Mouse (Mus musculus): Measurements from ENCODE around the gene Phf8. TPM values are rescaled to one million over a fixed set of nuclear protein-coding genes. Genes with fewer than 3 reads are reported as not detected.
"Not testable (repeated sequence)": the region's sequence is repeated elsewhere in the genome, so short reads cannot be mapped to it uniquely, and the experiment has no call there.

Gene Phf8
- 21.3 and 23.1 TPM in 2 replicates for polyA plus RNA-seq (2016; fragmentation: Nextera tagmentation; extraction: Ambion mirVana)

- H3K27ac ChIP-seq: peak within 1 kb of the TSS; percentile 95
- H3K4me1 ChIP-seq (replicated peaks): peaks cover 4% of the 10 kb centered on the region; the same call in 1 of the 2 replicates
- peak within 1 kb of the TSS; percentile 63 for H3K4me3 ChIP-seq
- no peaks in the 10 kb centered on the region for H3K9me3 ChIP-seq
- 0 out of 2 replicates have a peak, but pooled peaks cover 5% of the 10 kb centered on the region for H3K36me3 ChIP-seq
- 17% methylated on average over 68 of the region's 68 CpGs for WGBS
- peaks cover 9% of the 10 kb centered on the region; the same call in 1 of the 2 replicates for H3K27me3 ChIP-seq (ENCODE audit: insufficient read depth, poor library complexity, severe bottlenecking)
- DNase-seq (ENCODE audit: low spot score): peak; percentile 91
Observed at GRCm38 (mm10) chrX:151520458-151521322, at the start of gene Phf8. Gene Phf8, plus strand, starts transcription at chrX:151520672.

GRCm38 (mm10) chrX:151488128-151488527, 32.3 kb upstream of the Phf8 start:
- no peak for DNase-seq (ENCODE audit: low spot score)
- Histone ChIP-seq H3K27me3 (ENCODE audit: insufficient read depth, poor library complexity, severe bottlenecking) (no peaks in the 10 kb centered on the region), H3K4me1 (replicated peaks) (no peaks in the 10 kb centered on the region), H3K9me3 (no peaks in the 10 kb centered on the region), H3K36me3 (no peaks in the 10 kb centered on the region), H3K4me3 (no peak overlapping the region), H3K27ac (no peak overlapping the region)
- WGBS: 87% methylated on average over 3 of the region's 3 CpGs

GRCm38 (mm10) chrX:151493269-151493668, 27.2 kb upstream of the Phf8 start:
- H3K4me1 ChIP-seq (replicated peaks); H3K4me3 ChIP-seq; H3K27me3 ChIP-seq (ENCODE audit: insufficient read depth, poor library complexity, severe bottlenecking); H3K27ac ChIP-seq; H3K9me3 ChIP-seq; DNase-seq (ENCODE audit: low spot score); H3K36me3 ChIP-seq: not testable (repeated sequence)
- 92% methylated on average over 4 of the region's 4 CpGs for WGBS

DNA sequence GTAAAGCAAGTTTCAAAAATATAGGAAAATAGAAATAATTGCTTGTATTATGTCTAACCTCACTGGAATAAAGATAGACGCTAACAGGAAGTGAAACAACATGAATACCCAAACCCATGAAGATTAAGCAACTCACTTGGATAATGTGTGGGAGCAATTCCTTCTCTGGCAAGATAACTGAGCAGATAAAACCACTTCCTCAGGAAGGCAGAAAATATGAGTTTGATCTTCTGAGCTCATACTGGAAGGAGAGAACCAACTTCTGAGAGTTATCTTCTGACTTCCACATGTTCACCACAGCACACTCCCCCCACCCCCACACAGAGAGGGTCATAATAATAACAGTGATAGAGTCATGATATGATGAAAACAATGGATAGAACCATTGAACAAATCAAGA, 23.9 kb upstream of the Phf8 start:
- no peak overlapping the region for H3K27ac ChIP-seq
- H3K9me3 ChIP-seq: no peaks in the 10 kb centered on the region
- H3K4me1 ChIP-seq (replicated peaks): no peaks in the 10 kb centered on the region
- WGBS: 88% methylated on average over 1 of the region's 1 CpGs
- no peaks in the 10 kb centered on the region for H3K27me3 ChIP-seq (ENCODE audit: insufficient read depth, poor library complexity, severe bottlenecking)
- H3K4me3 ChIP-seq: no peak overlapping the region
- no peaks in the 10 kb centered on the region for H3K36me3 ChIP-seq
- no peak for DNase-seq (ENCODE audit: low spot score)

GRCm38 (mm10) chrX:151508536-151508935, 11.9 kb upstream of the Phf8 start:
- Histone ChIP-seq H3K27me3 (ENCODE audit: insufficient read depth, poor library complexity, severe bottlenecking) (no peaks in the 10 kb centered on the region), H3K4me3 (no peak overlapping the region), H3K36me3 (no peaks in the 10 kb centered on the region), H3K9me3 (no peaks in the 10 kb centered on the region), H3K27ac (no peak overlapping the region), H3K4me1 (replicated peaks) (no peaks in the 10 kb centered on the region)
- DNase-seq (ENCODE audit: low spot score): no peak

DNA sequence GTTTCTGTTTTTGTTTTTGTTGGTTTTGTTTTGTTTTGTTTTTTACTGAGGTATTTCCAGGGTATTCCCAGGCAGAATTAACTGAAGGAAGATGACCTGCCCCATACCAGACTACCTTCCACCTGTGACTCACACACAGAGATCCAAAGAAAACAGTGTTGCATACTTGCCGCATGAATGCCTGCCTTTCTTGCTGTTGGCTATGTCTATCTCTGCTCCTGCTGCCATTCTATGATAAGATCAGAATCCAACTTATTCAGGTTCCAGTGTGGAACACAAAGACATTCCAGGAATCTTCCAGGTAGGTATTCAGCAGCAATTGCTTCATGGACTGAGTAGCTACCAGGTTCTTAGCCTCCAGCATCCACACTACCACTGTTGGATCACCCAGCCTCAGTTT, 10.6 kb upstream of the Phf8 start:
- Histone ChIP-seq H3K4me1 (replicated peaks) (no peaks in the 10 kb centered on the region), H3K4me3 (no peak overlapping the region), H3K27me3 (ENCODE audit: insufficient read depth, poor library complexity, severe bottlenecking) (0 out of 2 replicates have a peak, but pooled peaks cover 4% of the 10 kb centered on the region), H3K36me3 (no peaks in the 10 kb centered on the region), H3K27ac (no peak overlapping the region), H3K9me3 (no peaks in the 10 kb centered on the region)
- DNase-seq (ENCODE audit: low spot score): no peak
- 85% methylated on average over 1 of the region's 1 CpGs for WGBS

- no peak overlapping the region for H3K4me3 ChIP-seq
- no peak overlapping the region for H3K27ac ChIP-seq
- H3K27me3 ChIP-seq (ENCODE audit: insufficient read depth, poor library complexity, severe bottlenecking): peaks cover 8% of the 10 kb centered on the region; the same call in 1 of the 2 replicates
- H3K9me3 ChIP-seq: no peaks in the 10 kb centered on the region
- no peaks in the 10 kb centered on the region for H3K4me1 ChIP-seq (replicated peaks)
- no peaks in the 10 kb centered on the region for H3K36me3 ChIP-seq
- no peak for DNase-seq (ENCODE audit: low spot score)
- 82% methylated on average over 3 of the region's 3 CpGs for WGBS
Observed at GRCm38 (mm10) chrX:151513066-151513465, 7.4 kb upstream of the Phf8 start.

DNA sequence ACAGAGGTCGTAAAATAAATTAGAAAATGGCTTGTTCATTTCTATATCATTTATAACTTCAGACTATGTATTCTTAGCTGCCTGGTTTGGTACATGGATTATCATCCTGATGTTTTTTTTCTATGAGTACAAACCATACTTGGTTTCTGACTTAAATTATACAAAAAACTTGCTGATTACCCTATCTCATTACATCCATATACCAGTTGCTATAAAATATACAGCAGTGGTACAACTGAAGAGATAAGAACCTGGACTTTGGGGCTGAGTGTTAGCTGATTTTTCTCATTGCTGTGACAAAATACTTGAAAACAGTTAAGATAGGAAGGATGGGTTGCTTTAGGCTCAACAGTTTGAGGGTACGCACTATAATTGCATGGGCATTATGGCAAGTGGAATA, 6.8 kb upstream of the Phf8 start:
- whole genome bisulfite sequencing: 94% methylated on average over 2 of the region's 2 CpGs
- no peak overlapping the region for H3K4me3 ChIP-seq

GRCm38 (mm10) chrX:151518181-151518580, 2.3 kb upstream of the Phf8 start:
- peaks cover 4% of the 10 kb centered on the region; the same call in 1 of the 2 replicates for H3K4me1 ChIP-seq (replicated peaks)
- peaks cover 17% of the 10 kb centered on the region for H3K27me3 ChIP-seq (ENCODE audit: insufficient read depth, poor library complexity, severe bottlenecking)
- H3K36me3 ChIP-seq: no peaks in the 10 kb centered on the region
- H3K9me3 ChIP-seq: no peaks in the 10 kb centered on the region
- DNase-seq (ENCODE audit: low spot score): no peak
- no peak overlapping the region for H3K27ac ChIP-seq
- no peak overlapping the region for H3K4me3 ChIP-seq
- 61% methylated on average over 1 of the region's 1 CpGs for WGBS

More for the DNA sequence above, 6.8 kb upstream of the Phf8 start:
- Histone ChIP-seq H3K27ac (no peak overlapping the region), H3K9me3 (no peaks in the 10 kb centered on the region), H3K4me1 (replicated peaks) (no peaks in the 10 kb centered on the region), H3K27me3 (ENCODE audit: insufficient read depth, poor library complexity, severe bottlenecking) (peaks cover 8% of the 10 kb centered on the region; the same call in 1 of the 2 replicates), H3K36me3 (no peaks in the 10 kb centered on the region)
- DNase-seq (ENCODE audit: low spot score): no peak

- Histone ChIP-seq H3K9me3 (no peaks in the 10 kb centered on the region), H3K36me3 (0 out of 2 replicates have a peak, but pooled peaks cover 5% of the 10 kb centered on the region), H3K27me3 (ENCODE audit: insufficient read depth, poor library complexity, severe bottlenecking) (peaks cover 11% of the 10 kb centered on the region), H3K4me3 (peak overlapping the region; percentile 63), H3K4me1 (replicated peaks) (peaks cover 4% of the 10 kb centered on the region; the same call in 1 of the 2 replicates), H3K27ac (peak overlapping the region; percentile 95)
- DNase-seq (ENCODE audit: low spot score): no peak
- 19% methylated on average over 17 of the region's 17 CpGs for WGBS
Observed at GRCm38 (mm10) chrX:151520127-151520457, 380 bp upstream of the Phf8 start.

GRCm38 (mm10) chrX:151521786-151522522, 1.5 kb downstream of the Phf8 start:
- 21% methylated on average over 25 of the region's 25 CpGs for WGBS
- H3K4me1 ChIP-seq (replicated peaks): peaks cover 4% of the 10 kb centered on the region; the same call in 1 of the 2 replicates
- peaks cover 10% of the 10 kb centered on the region; the same call in 1 of the 2 replicates for H3K36me3 ChIP-seq
- H3K27ac ChIP-seq: peak overlapping the region; percentile 95
- H3K4me3 ChIP-seq: peak overlapping the region; percentile 63
- no peaks in the 10 kb centered on the region for H3K9me3 ChIP-seq
- DNase-seq (ENCODE audit: low spot score): peak; percentile 9
- H3K27me3 ChIP-seq (ENCODE audit: insufficient read depth, poor library complexity, severe bottlenecking): peaks cover 9% of the 10 kb centered on the region; the same call in 1 of the 2 replicates

- 90% methylated on average over 4 of the region's 4 CpGs for WGBS
- Histone ChIP-seq H3K4me3 (no peak overlapping the region), H3K27ac (no peak overlapping the region), H3K9me3 (no peaks in the 10 kb centered on the region), H3K27me3 (ENCODE audit: insufficient read depth, poor library complexity, severe bottlenecking) (no peaks in the 10 kb centered on the region; the same call in 1 of the 2 replicates), H3K4me1 (replicated peaks) (no peaks in the 10 kb centered on the region), H3K36me3 (peaks cover 29% of the 10 kb centered on the region)
- no peak for DNase-seq (ENCODE audit: low spot score)
Observed at GRCm38 (mm10) chrX:151553356-151553755, 32.9 kb downstream of the Phf8 start.

DNA sequence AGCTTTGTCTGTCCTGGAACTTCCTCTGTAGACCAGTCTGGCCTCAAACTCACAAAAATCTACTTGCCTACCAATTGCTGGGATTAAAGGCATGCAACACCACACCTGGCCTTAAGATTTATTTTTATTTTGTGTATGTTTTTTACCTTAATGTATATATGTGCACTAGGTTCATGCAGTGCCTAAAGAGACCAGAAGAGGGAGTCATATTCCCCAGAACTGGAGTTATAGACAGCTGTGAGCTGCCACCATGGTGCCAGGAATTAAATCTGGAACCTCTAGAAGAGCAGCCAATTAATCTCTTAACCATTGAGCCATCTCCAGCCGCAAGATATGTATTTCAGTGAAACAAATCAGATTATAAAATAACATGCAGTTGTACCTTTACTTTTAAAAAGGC, 54.7 kb downstream of the Phf8 start:
- no peak for DNase-seq (ENCODE audit: low spot score)
- H3K27me3 ChIP-seq (ENCODE audit: insufficient read depth, poor library complexity, severe bottlenecking): no peaks in the 10 kb centered on the region
- WGBS: 92% methylated on average over 1 of the region's 1 CpGs
- H3K4me3 ChIP-seq: no peak overlapping the region
- no peaks in the 10 kb centered on the region for H3K4me1 ChIP-seq (replicated peaks)
- no peak overlapping the region for H3K27ac ChIP-seq
- H3K36me3 ChIP-seq: peaks cover 42% of the 10 kb centered on the region
- no peaks in the 10 kb centered on the region for H3K9me3 ChIP-seq

All from hindbrain, embryonic 10.5 days (tissue).